ENCODE assay signal across 9 mouse cellular contexts in genomic region chr5:138264207-138264578, GRCm38 (mm10). TPM values are rescaled to one million over a fixed set of nuclear protein-coding genes. Genes with fewer than 3 reads are reported as not detected.
DNase-seq lines count a peak whose midpoint lies in the region; ATAC-seq and TF ChIP-seq lines count a peak whose summit lies in the region.
"Had no signal": no experiment of that assay in that cellular context is flagged by ENCODE, and none has a peak within 500 bp of the region (broad histone marks: within the 10 kb centered on the region; RNA-seq: fewer than 3 reads in every experiment).

No protein-coding gene starts in this region.

- TF ChIP-seq POLR2A in MEL (IDR thresholded peaks at IDR 0.05; ENCODE audit: control insufficient read depth in 1 of 2, insufficient read depth in 1 of 2, low read depth in 1 of 2, low read length in 2 of 2, poor library complexity in 1 of 2), result no peak

- DNase-seq in heart, postnatal 4 days, result no peak
- no peak for DNase-seq in MEL (ENCODE audit: low read depth, low spot score)
- no peak for DNase-seq in embryo, embryonic 10 days (ENCODE audit: low spot score)
- no peak for DNase-seq in MN1 (ENCODE audit: low spot score)
- DNase-seq in yolk sac, embryonic 10.5 days (ENCODE audit: low spot score), result no peak

- WGBS in heart, embryonic 11.5 days (ENCODE audit: insufficient replicate concordance), result 14% methylated on average over 6 of the region's 6 CpGs

- H3K4me2 ChIP-seq in heart, embryonic 11.5 days, result peak overlapping the region; percentile 90

- no peak for TF ChIP-seq EP300 in MEL (IDR thresholded peaks at IDR 0.05; ENCODE audit: low read depth in 1 of 2, low read length in 2 of 2)

- no peak for ATAC-seq in heart, embryonic 11.5 days (replicated peaks; ENCODE audit: insufficient number of reproducible peaks, low FRiP score, low TSS enrichment)
- peak; percentile 9; a peak in 1 of 4 replicates for ATAC-seq in hematopoietic stem cell, adult 5-6 weeks (replicated peaks in 1 of 2; ENCODE audit: insufficient read depth in 1 of 2, low FRiP score in 2 of 2, low TSS enrichment in 1 of 2, low read depth in 1 of 2, poor library complexity in 2 of 2, severe bottlenecking in 2 of 2)
- ATAC-seq in megakaryocyte progenitor cell, adult 5-6 weeks (replicated peaks; ENCODE audit: poor library complexity), result peak; percentile 2; the same call in 1 of the 2 replicates

- peaks cover 34% of the 10 kb centered on the region for H3K4me1 ChIP-seq in heart, embryonic 11.5 days (ENCODE audit: control insufficient read depth, insufficient read depth, low read length)
- H3K4me1 ChIP-seq in MEL (ENCODE audit: control insufficient read depth in 1 of 2, insufficient read depth in 2 of 2, low read length in 2 of 2), result peaks cover 4 to 41% of the 10 kb centered on the region in 2 experiments

- H3K27ac ChIP-seq in heart, embryonic 11.5 days (ENCODE audit: low read depth, low read length), result peak overlapping the region; percentile 52; the same call in 1 of the 2 replicates
- H3K27ac ChIP-seq in MEL (ENCODE audit: control insufficient read depth, low read depth, low read length), result peak overlapping the region; percentile 59

- peak overlapping the region; percentile 84 for H3K4me3 ChIP-seq in heart, embryonic 11.5 days (ENCODE audit: low read depth, low read length)
- H3K4me3 ChIP-seq in MEL (ENCODE audit: control insufficient read depth in 1 of 2, insufficient read depth in 1 of 2, low read depth in 2 of 2, low read length in 2 of 2), result peak overlapping the region; percentile 68 to 89

- H3K79me2 ChIP-seq in MEL (ENCODE audit: control insufficient read depth, insufficient read depth, low read length, poor library complexity), result peaks cover 46% of the 10 kb centered on the region

- peaks cover 12% of the 10 kb centered on the region for H3K36me3 ChIP-seq in heart, embryonic 11.5 days (ENCODE audit: control insufficient read depth, insufficient read depth, low read length)
- peaks cover 0 to 34% of the 10 kb centered on the region in 2 experiments; a peak in 3 of 4 replicates for H3K36me3 ChIP-seq in MEL (ENCODE audit: control insufficient read depth in 1 of 2, insufficient read depth in 2 of 2, low read length in 2 of 2)

- no peak for TF ChIP-seq RAD21 in MEL (IDR thresholded peaks at IDR 0.05; ENCODE audit: low read depth, low read length)

- H3K9me3 ChIP-seq in heart, embryonic 11.5 days (replicated peaks; ENCODE audit: control insufficient read depth, low read length), result no peaks in the 10 kb centered on the region
- H3K9me3 ChIP-seq in MEL (replicated peaks; ENCODE audit: insufficient read depth, low read length), result no peaks in the 10 kb centered on the region

- no peak for TF ChIP-seq CTCF in MEL (IDR thresholded peaks at IDR 0.05 in 2 of 3, conservative IDR thresholded peaks at IDR 0.05 in 1 of 3; ENCODE audit: control insufficient read depth in 1 of 3, insufficient read depth in 1 of 3, low read depth in 2 of 3, low read length in 3 of 3, poor library complexity in 1 of 3, severe bottlenecking in 1 of 3)

- peak overlapping the region; percentile 83 for H3K9ac ChIP-seq in heart, embryonic 11.5 days (ENCODE audit: low read depth, low read length)
- peak overlapping the region; percentile 93 for H3K9ac ChIP-seq in MEL (ENCODE audit: control insufficient read depth, low read depth, low read length, poor library complexity, severe bottlenecking)

- no peaks in the 10 kb centered on the region for H3K27me3 ChIP-seq in heart, embryonic 11.5 days (ENCODE audit: control insufficient read depth, insufficient read depth, low read length)
- H3K27me3 ChIP-seq in MEL (ENCODE audit: control insufficient read depth in 1 of 2, insufficient read depth in 2 of 2, low read length in 2 of 2), result no peaks in the 10 kb centered on the region

TF ChIP-seq in MEL, 35 proteins besides CTCF, POLR2A, EP300 and RAD21:
- TF ChIP-seq TBP (IDR thresholded peaks at IDR 0.05; ENCODE audit: low read depth, low read length) (no peak), ELF1 (IDR thresholded peaks at IDR 0.05; ENCODE audit: low read depth, low read length) (no peak), CHD1 (IDR thresholded peaks at IDR 0.05; ENCODE audit: low read depth, low read length) (peak; percentile 43; the same call in 1 of the 2 replicates), CHD2 (IDR thresholded peaks at IDR 0.05; ENCODE audit: low read length) (no peak), MXI1 (IDR thresholded peaks at IDR 0.05; ENCODE audit: low read depth, low read length) (no peak), SMC3 (IDR thresholded peaks at IDR 0.05; ENCODE audit: low read depth, low read length) (no peak), POLR2AphosphoS5 (IDR thresholded peaks at IDR 0.05; ENCODE audit: borderline replicate concordance, low read depth, low read length) (no peak), BHLHE40 (IDR thresholded peaks at IDR 0.05; ENCODE audit: borderline replicate concordance, low read depth, low read length) (no peak)

RNA-seq across cellular contexts. Expression of gene BC037034, which starts 0.4 kb away (rescaled TPM):
- polyA plus RNA-seq in heart, embryonic 11.5 days (2014; fragmentation: Nextera tagmentation; extraction: Ambion mirVana), result 3.5 and 4.0 TPM in 2 replicates
- total RNA-seq in heart, postnatal 4 days (2021), result 1 to 10 TPM; 7.9 to 8.2 TPM
- 27.8 and 35.6 TPM in 2 replicates for total RNA-seq in MEL (2012; rRNA removed)
- 10 to 100 TPM in 1 of 2 experiments, not detected in 1; 59.1 TPM for polyA plus RNA-seq in MEL (2012; ENCODE audit: insufficient read depth in 1 of 2, insufficient read length in 2 of 2, low read depth in 1 of 2, low replicate concordance in 2 of 2, missing spikeins in 1 of 2)
- 34.1 and 38.8 TPM in 2 replicates for total RNA-seq in hematopoietic stem cell, adult 5-6 weeks (2017)
- total RNA-seq in megakaryocyte progenitor cell, adult 5-6 weeks (2015), result 35.7 and 44.1 TPM in 2 replicates
- total RNA-seq in megakaryocyte progenitor cell, adult 5-6 weeks (2017), result 44.1 and 46.7 TPM in 2 replicates

RNA-seq across cellular contexts. Expression of gene Gal3st4, which starts 8.4 kb away (rescaled TPM):
- 1.3 and 1.4 TPM in 2 replicates for polyA plus RNA-seq in heart, embryonic 11.5 days (2014; fragmentation: Nextera tagmentation; extraction: Ambion mirVana)
- under 1 TPM; 0.36 to 0.76 TPM for total RNA-seq in heart, postnatal 4 days (2021)
- 0.15 and 0.16 TPM in 2 replicates for total RNA-seq in MEL (2012; rRNA removed)
- under 1 TPM in 1 of 2 experiments, not detected in 1; 0.17 TPM for polyA plus RNA-seq in MEL (2012; ENCODE audit: insufficient read depth in 1 of 2, insufficient read length in 2 of 2, low read depth in 1 of 2, low replicate concordance in 2 of 2, missing spikeins in 1 of 2)
- 0.44 TPM in 1 of 2 replicates, not detected in the other for total RNA-seq in hematopoietic stem cell, adult 5-6 weeks (2017)
- total RNA-seq in megakaryocyte progenitor cell, adult 5-6 weeks (2015), result not detected in 2 replicates
- 0.12 and 0.30 TPM in 2 replicates for total RNA-seq in megakaryocyte progenitor cell, adult 5-6 weeks (2017)

RNA-seq across cellular contexts. Expression of gene Lamtor4, which starts 8.9 kb away (rescaled TPM):
- 71.8 and 74.4 TPM in 2 replicates for polyA plus RNA-seq in heart, embryonic 11.5 days (2014; fragmentation: Nextera tagmentation; extraction: Ambion mirVana)
- total RNA-seq in heart, postnatal 4 days (2021), result 10 to 100 TPM; 59.2 to 66.4 TPM
- total RNA-seq in MEL (2012; rRNA removed), result 45.7 and 51.5 TPM in 2 replicates
- polyA plus RNA-seq in MEL (2012; ENCODE audit: insufficient read depth in 1 of 2, insufficient read length in 2 of 2, low read depth in 1 of 2, low replicate concordance in 2 of 2, missing spikeins in 1 of 2), result 10 to 100 TPM in 1 of 2 experiments, not detected in 1; 59.0 TPM
- total RNA-seq in hematopoietic stem cell, adult 5-6 weeks (2017), result 31.2 and 41.6 TPM in 2 replicates
- total RNA-seq in megakaryocyte progenitor cell, adult 5-6 weeks (2015), result 123 and 127 TPM in 2 replicates
- 69.9 and 101 TPM in 2 replicates for total RNA-seq in megakaryocyte progenitor cell, adult 5-6 weeks (2017)

RNA-seq across cellular contexts. Expression of gene Gm43720, which starts 15.6 kb away (rescaled TPM):
- 0.10 and 0.14 TPM in 2 replicates for polyA plus RNA-seq in heart, embryonic 11.5 days (2014; fragmentation: Nextera tagmentation; extraction: Ambion mirVana)
- total RNA-seq in heart, postnatal 4 days (2021), result not detected
- total RNA-seq in MEL (2012; rRNA removed), result not detected in 2 replicates
- not detected for polyA plus RNA-seq in MEL (2012; ENCODE audit: insufficient read depth in 1 of 2, insufficient read length in 2 of 2, low read depth in 1 of 2, low replicate concordance in 2 of 2, missing spikeins in 1 of 2)
- not detected in 2 replicates for total RNA-seq in hematopoietic stem cell, adult 5-6 weeks (2017)
- total RNA-seq in megakaryocyte progenitor cell, adult 5-6 weeks (2015), result not detected in 2 replicates
- total RNA-seq in megakaryocyte progenitor cell, adult 5-6 weeks (2017), result not detected in 2 replicates
- total RNA-seq: layer of hippocampus, postnatal 25 days had no signal

RNA-seq across cellular contexts. Expression of gene Gpc2, which starts 15.6 kb away (rescaled TPM):
- 2.9 and 3.0 TPM in 2 replicates for polyA plus RNA-seq in heart, embryonic 11.5 days (2014; fragmentation: Nextera tagmentation; extraction: Ambion mirVana)
- total RNA-seq in heart, postnatal 4 days (2021), result 1 to 10 TPM; 2.3 to 2.5 TPM
- total RNA-seq in MEL (2012; rRNA removed), result 0.04 TPM in 1 of 2 replicates, not detected in the other
- not detected for polyA plus RNA-seq in MEL (2012; ENCODE audit: insufficient read depth in 1 of 2, insufficient read length in 2 of 2, low read depth in 1 of 2, low replicate concordance in 2 of 2, missing spikeins in 1 of 2)
- total RNA-seq in hematopoietic stem cell, adult 5-6 weeks (2017), result 5.8 and 7.1 TPM in 2 replicates
- total RNA-seq in megakaryocyte progenitor cell, adult 5-6 weeks (2015), result 1.2 and 2.0 TPM in 2 replicates
- 3.2 and 3.9 TPM in 2 replicates for total RNA-seq in megakaryocyte progenitor cell, adult 5-6 weeks (2017)
